Mouse (Mus musculus): ENCODE measurements around the gene Figla. TPM values are rescaled to one million over a fixed set of nuclear protein-coding genes. Genes with fewer than 3 reads are reported as not detected.

The Figla gene
- total RNA-seq (2014; rRNA removed) (not detected in 2 replicates), polyA plus RNA-seq (2015; fragmentation: Nextera tagmentation; extraction: Ambion mirVana) (not detected in 2 replicates)

- DNase-seq (ENCODE audit: low spot score), result no peak
- H3K4me3 ChIP-seq (ENCODE audit: low read depth, low read length), result no peak within 1 kb of the TSS
- ATAC-seq (ENCODE audit: low FRiP score), result no peak
- no peaks in the 10 kb centered on the region for H3K27me3 ChIP-seq (ENCODE audit: insufficient read depth, low read length)
- H3K9me3 ChIP-seq (ENCODE audit: low read length), result no peaks in the 10 kb centered on the region
- TF ChIP-seq CTCF (IDR thresholded peaks at IDR 0.05), result no peak
- WGBS, result 82% methylated on average over 9 of the region's 9 CpGs
- H3K36me3 ChIP-seq (ENCODE audit: insufficient read depth, low read length), result no peaks in the 10 kb centered on the region
- no peaks in the 10 kb centered on the region for H3K4me1 ChIP-seq (ENCODE audit: insufficient read depth, low read length)
- H3K27ac ChIP-seq (ENCODE audit: low read depth, low read length), result no peak within 1 kb of the TSS
- no peak within 1 kb of the TSS for H3K4me2 ChIP-seq (ENCODE audit: low read depth, low read length, poor library complexity, severe bottlenecking)
- H3K9ac ChIP-seq (replicated peaks; ENCODE audit: low read length, poor library complexity, severe bottlenecking), result no peak within 1 kb of the TSS
Observed at GRCm38 (mm10) chr6:86015871-86016270, at the start of gene Figla. TSS of gene Figla (plus strand) at chr6:86016171.

- no peak for ATAC-seq (ENCODE audit: low FRiP score)
- H3K4me1 ChIP-seq (ENCODE audit: insufficient read depth, low read length), result no peaks in the 10 kb centered on the region
- 81% methylated on average over 4 of the region's 4 CpGs for WGBS
Observed at GRCm38 (mm10) chr6:85966686-85967085, 49.3 kb upstream of the Figla start.

GRCm38 (mm10) chr6:85969889-85970288 lies 46.1 kb upstream of the Figla start:
- Histone ChIP-seq H3K4me1 (ENCODE audit: insufficient read depth, low read length) (no peaks in the 10 kb centered on the region), H3K4me3 (ENCODE audit: low read depth, low read length) (no peak overlapping the region), H3K4me2 (ENCODE audit: low read depth, low read length, poor library complexity, severe bottlenecking) (no peak overlapping the region), H3K27ac (ENCODE audit: low read depth, low read length) (no peak overlapping the region), H3K9ac (replicated peaks; ENCODE audit: low read length, poor library complexity, severe bottlenecking) (no peak overlapping the region), H3K9me3 (ENCODE audit: low read length) (no peaks in the 10 kb centered on the region), H3K36me3 (ENCODE audit: insufficient read depth, low read length) (no peaks in the 10 kb centered on the region), H3K27me3 (ENCODE audit: insufficient read depth, low read length) (no peaks in the 10 kb centered on the region)
- no peak for ATAC-seq (ENCODE audit: low FRiP score)
- DNase-seq (ENCODE audit: low spot score), result no peak
- TF ChIP-seq CTCF (IDR thresholded peaks at IDR 0.05), result no peak
- WGBS, result 55% methylated on average over 2 of the region's 2 CpGs

More at GRCm38 (mm10) chr6:85966686-85967085, 49.3 kb upstream of the Figla start:
- no peak for DNase-seq (ENCODE audit: low spot score)
- peak; percentile 16; the same call in 1 of the 2 replicates for TF ChIP-seq CTCF (IDR thresholded peaks at IDR 0.05)
- H3K27me3 ChIP-seq (ENCODE audit: insufficient read depth, low read length), result no peaks in the 10 kb centered on the region
- H3K4me2 ChIP-seq (ENCODE audit: low read depth, low read length, poor library complexity, severe bottlenecking), result no peak overlapping the region
- H3K27ac ChIP-seq (ENCODE audit: low read depth, low read length), result no peak overlapping the region
- H3K9ac ChIP-seq (replicated peaks; ENCODE audit: low read length, poor library complexity, severe bottlenecking), result no peak overlapping the region
- no peaks in the 10 kb centered on the region for H3K9me3 ChIP-seq (ENCODE audit: low read length)
- H3K36me3 ChIP-seq (ENCODE audit: insufficient read depth, low read length), result no peaks in the 10 kb centered on the region
- H3K4me3 ChIP-seq (ENCODE audit: low read depth, low read length), result no peak overlapping the region

GRCm38 (mm10) chr6:85972699-85973098 lies 43.3 kb upstream of the Figla start:
- Histone ChIP-seq H3K4me1 (ENCODE audit: insufficient read depth, low read length) (no peaks in the 10 kb centered on the region), H3K27me3 (ENCODE audit: insufficient read depth, low read length) (no peaks in the 10 kb centered on the region), H3K9ac (replicated peaks; ENCODE audit: low read length, poor library complexity, severe bottlenecking) (no peak overlapping the region), H3K4me3 (ENCODE audit: low read depth, low read length) (no peak overlapping the region), H3K27ac (ENCODE audit: low read depth, low read length) (no peak overlapping the region), H3K9me3 (ENCODE audit: low read length) (no peaks in the 10 kb centered on the region), H3K4me2 (ENCODE audit: low read depth, low read length, poor library complexity, severe bottlenecking) (no peak overlapping the region), H3K36me3 (ENCODE audit: insufficient read depth, low read length) (no peaks in the 10 kb centered on the region)
- no peak for DNase-seq (ENCODE audit: low spot score)
- TF ChIP-seq CTCF (IDR thresholded peaks at IDR 0.05), result no peak
- ATAC-seq (ENCODE audit: low FRiP score), result no peak
- WGBS, result 83% methylated on average over 3 of the region's 3 CpGs

GRCm38 (mm10) chr6:85973336-85973735 lies 42.6 kb upstream of the Figla start:
- DNase-seq (ENCODE audit: low spot score) (no peak), ATAC-seq (ENCODE audit: low FRiP score) (no peak)
- Histone ChIP-seq H3K4me2 (ENCODE audit: low read depth, low read length, poor library complexity, severe bottlenecking) (no peak overlapping the region), H3K4me1 (ENCODE audit: insufficient read depth, low read length) (no peaks in the 10 kb centered on the region), H3K9me3 (ENCODE audit: low read length) (no peaks in the 10 kb centered on the region), H3K36me3 (ENCODE audit: insufficient read depth, low read length) (no peaks in the 10 kb centered on the region), H3K27me3 (ENCODE audit: insufficient read depth, low read length) (no peaks in the 10 kb centered on the region), H3K4me3 (ENCODE audit: low read depth, low read length) (no peak overlapping the region), H3K9ac (replicated peaks; ENCODE audit: low read length, poor library complexity, severe bottlenecking) (no peak overlapping the region), H3K27ac (ENCODE audit: low read depth, low read length) (no peak overlapping the region)
- 86% methylated on average over 3 of the region's 3 CpGs for WGBS
- no peak for TF ChIP-seq CTCF (IDR thresholded peaks at IDR 0.05)

GRCm38 (mm10) chr6:85974941-85975617 lies 40.9 kb upstream of the Figla start:
- H3K27me3 ChIP-seq (ENCODE audit: insufficient read depth, low read length), result no peaks in the 10 kb centered on the region
- no peak overlapping the region for H3K27ac ChIP-seq (ENCODE audit: low read depth, low read length)
- no peaks in the 10 kb centered on the region for H3K9me3 ChIP-seq (ENCODE audit: low read length)
- H3K4me2 ChIP-seq (ENCODE audit: low read depth, low read length, poor library complexity, severe bottlenecking), result no peak overlapping the region
- DNase-seq (ENCODE audit: low spot score) (no peak), ATAC-seq (ENCODE audit: low FRiP score) (no peak)
- no peaks in the 10 kb centered on the region for H3K36me3 ChIP-seq (ENCODE audit: insufficient read depth, low read length)
- no peak overlapping the region for H3K9ac ChIP-seq (replicated peaks; ENCODE audit: low read length, poor library complexity, severe bottlenecking)
- no peaks in the 10 kb centered on the region for H3K4me1 ChIP-seq (ENCODE audit: insufficient read depth, low read length)
- no peak for TF ChIP-seq CTCF (IDR thresholded peaks at IDR 0.05)
- 71% methylated on average over 10 of the region's 10 CpGs for WGBS
- H3K4me3 ChIP-seq (ENCODE audit: low read depth, low read length), result no peak overlapping the region

All from midbrain, postnatal 0 days (tissue).